Mouse (Mus musculus) kidney, adult 2 months (tissue): ENCODE results near the gene Tle1.

Source experiments
- CTCF ChIP-seq: fragments of 200-500 bp; conservative IDR thresholded peaks from 2 replicates; pipeline ENCODE4 v1.5.1; 2011; ENCODE audit warnings: low read depth, mild to moderate bottlenecking, control low read depth, low read length, moderate library complexity, mixed read lengths; ENCODE audit not compliant: insufficient read depth, insufficient read length
- POLR2A ChIP-seq: fragments of 200-500 bp; IDR thresholded peaks from one replicate; pipeline ENCODE4 v1.6.1; 2011; ENCODE audit warnings: low read depth, low read length, control low read depth

- TF ChIP-seq CTCF (no peak), POLR2A (no peak)
Observed at GRCm38 (mm10) chr4:72120050-72120449, 80.7 kb downstream of the Tle1 start.
